Mouse (Mus musculus) yolk sac, embryonic 10.5 days (tissue): ENCODE results near the gene Hspa8.
A peak's percentile ranks its signal among the peaks of the same experiment; 100 is the strongest.
"Not testable (repeated sequence)": the region's sequence is repeated elsewhere in the genome, so short reads cannot be mapped to it uniquely, and the experiment has no call there.

Source experiments
- DNase-seq: peaks from one replicate; pipeline ENCODE4 v3.0.0-alpha.2; 2017; ENCODE audit warnings: low spot score

Hspa8 gene

DNA sequence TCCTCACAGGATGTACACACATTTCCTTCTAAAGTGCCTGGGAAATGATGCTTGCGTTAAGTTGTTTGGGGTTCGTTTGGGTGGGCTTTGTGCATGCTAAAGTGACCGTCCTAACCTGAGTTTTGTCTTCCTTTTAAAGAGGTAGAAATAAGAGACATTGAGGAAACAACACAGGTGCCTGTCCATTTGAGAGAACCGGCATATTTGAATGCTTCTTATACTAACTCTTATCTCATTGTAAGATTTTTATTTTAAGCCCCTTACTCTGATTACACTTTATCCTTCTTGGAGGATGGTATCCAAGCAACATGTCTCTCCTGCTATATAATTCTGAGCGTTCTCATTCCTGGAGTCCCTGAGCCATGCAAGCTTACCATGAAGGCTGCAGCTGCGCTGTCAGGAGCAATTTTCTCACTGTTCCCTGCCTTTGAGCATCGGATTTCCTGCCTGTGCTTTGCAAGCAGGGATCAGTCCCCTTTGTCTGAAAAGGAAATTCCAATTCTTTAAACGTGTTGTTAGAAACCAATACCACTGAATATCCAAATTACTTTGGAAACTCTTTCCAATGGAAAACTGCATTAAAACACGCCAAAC lies 16.3 kb upstream of the Hspa8 start:
- DNase-seq, result peak; percentile 23

DNA sequence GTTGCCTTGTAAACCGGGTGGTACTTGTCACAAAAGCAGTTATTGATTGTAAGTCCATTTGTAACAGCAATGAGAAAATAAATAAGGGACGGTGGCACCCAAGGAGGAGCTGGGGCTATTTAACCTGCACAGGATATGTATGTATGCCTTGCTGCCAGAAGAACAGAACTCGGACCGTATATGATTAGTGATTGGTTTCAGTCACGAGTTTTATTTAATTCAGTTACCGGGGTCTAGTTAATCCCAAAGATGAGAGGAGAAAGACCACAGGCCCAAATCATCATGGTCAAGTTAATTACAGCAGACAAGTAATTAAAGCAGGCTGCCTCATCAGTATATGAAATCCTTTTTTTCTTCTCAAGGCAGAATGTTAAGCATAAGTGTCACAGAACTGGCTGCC lies 15.3 kb upstream of the Hspa8 start:
- no peak for DNase-seq

DNA sequence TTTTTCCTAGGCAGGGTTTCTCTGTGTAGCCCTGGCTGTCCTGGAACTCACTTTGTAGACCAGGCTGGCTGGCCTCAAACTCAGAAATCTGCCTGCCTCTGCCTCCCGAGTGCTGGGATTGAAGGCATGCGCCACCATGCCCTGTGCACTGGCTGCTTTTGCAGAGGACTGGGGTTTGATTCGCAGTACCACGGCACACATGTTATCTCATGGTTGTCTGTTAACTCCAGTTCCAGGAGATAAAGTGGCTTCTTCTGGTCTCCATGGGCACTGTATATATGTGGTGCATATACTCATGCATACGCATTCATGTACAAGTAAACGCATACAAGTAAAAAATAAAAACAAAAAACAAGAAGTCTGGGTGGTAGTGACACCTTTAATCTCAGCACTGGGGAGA lies 14.0 kb upstream of the Hspa8 start:
- not testable (repeated sequence) for DNase-seq

DNA sequence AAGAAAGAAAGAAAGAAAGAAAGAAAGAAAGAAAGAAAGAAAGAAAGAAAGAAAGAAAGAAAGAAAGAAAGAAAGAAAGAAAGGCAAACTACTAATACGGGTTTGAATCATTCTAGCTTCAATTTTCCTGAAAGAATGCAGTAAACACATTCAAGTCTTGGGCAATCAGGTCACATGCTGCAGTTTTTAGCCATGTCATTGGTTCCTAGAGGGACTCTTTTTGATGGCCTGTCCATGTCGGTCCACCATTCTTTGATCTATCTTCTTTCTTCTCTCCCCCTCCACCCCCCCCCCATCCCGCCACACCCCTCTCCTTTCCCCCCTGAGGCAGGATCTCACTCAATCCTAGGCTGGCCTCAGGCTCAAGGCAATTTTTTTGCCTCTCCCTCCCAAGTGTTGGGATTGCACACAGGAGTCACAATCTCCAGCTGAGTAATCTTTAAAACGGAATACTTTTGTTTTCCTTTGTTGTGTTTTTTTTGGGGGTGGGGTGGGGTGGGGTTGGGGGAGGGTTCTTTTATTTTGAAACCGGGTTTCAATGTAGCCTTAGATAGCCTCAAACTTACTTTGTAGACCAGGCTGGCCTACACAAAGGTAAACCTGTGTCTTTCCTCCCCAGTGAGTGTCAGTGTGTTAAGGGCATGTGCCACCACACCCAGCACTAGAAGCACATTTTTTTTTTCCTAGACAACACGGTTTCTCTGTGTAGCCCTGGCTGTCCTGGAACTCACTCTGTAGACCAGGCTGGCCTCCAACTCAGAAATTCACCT lies 8.7 kb upstream of the Hspa8 start:
- DNase-seq, result peak; percentile 54

DNA sequence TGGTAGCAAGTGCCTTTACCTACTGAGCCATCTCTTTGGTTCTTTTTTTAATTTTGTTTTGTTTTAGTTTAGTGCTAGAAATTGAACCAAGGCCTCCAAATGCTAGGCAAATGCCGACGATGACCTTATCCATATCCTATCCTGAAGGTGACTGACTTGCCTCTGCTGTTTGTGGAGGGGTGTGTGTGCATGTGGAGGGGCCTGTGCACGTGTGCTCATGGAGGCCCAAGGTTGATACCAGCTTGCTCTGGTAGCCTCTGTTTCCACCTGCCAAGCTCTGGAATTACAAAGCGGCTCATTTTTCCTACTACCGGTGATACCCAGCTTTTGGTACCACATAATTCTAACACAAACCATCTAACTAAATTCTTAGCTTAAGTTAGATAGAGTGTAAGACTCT lies 7.2 kb upstream of the Hspa8 start:
- no peak for DNase-seq

DNA sequence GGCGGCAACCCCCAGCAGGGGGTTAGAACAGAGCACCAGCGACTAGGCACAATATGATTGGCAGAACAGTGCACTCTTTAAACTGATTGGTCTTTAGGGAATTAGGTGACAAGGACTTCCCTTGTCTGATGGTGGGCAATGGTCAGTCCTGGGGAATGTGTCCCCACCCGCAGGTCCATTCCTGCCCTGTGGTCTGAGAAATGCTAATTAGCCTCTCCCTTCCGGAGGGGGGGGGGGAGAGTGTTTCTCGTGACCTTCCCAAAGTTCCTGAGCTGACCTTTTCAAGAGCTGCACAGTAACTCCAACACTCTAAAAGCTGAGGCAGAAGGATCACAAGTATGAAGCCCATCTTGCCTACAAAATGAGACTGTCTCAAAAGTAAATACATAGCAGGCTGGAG lies 6.5 kb upstream of the Hspa8 start:
- peak; percentile 88 for DNase-seq

DNA sequence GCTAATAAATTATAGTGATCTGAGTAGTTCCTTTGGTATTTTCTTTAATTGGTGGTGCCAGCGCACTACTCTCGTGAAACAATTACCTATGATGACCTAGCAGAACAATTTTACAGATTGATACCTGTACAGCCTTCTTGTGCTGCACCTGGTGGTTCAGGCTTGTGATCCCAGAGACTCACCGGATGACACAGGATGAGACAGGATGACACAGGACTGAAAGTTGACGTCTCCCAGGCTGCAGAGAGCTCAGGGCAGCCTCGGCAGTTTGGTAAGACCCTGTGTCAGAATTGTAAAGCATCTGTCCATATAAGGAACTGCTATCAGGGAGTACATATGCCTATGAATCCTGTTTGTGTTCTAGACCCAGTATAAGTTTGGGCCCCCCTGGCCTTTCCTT lies 5.9 kb upstream of the Hspa8 start:
- DNase-seq, result peak; percentile 58

DNA sequence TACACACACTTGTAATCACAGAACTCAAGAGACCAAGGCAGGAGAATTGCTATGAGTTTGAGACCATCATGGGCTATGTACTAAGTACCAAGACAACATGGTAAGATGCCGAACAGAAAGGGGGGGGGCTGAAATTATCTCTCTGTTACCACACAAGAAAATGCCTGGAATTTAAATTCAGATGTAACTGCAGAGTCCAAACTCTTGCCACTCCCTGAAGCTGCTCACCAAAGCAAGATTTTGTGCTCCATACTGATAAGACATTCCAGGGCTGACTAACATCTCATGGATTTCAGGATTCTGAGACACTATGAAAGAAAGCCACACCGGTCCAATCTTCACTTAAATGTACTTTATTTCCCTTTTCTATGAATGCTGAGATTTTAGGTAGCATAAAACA lies 5.2 kb upstream of the Hspa8 start:
- DNase-seq, result peak; percentile 31

DNA sequence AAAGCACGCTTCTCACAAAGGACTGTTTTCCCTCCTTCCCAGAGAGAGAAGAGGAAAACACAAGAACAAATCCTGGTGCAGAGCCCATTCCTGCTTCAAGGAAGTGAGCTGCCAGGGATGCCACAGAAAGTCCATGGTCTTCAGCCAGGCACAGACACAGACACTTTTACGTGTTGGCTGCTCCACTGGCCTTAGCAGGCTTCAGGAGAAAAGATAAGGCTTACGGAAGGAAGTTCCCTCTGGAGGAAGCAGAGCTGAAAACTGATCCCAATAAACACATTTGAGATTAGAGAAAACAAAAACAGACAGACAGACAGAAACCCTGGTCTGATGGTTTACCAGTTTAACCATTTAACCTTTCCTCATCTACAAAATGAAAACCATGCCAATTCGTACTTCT lies 4.7 kb upstream of the Hspa8 start:
- DNase-seq, result no peak

DNA sequence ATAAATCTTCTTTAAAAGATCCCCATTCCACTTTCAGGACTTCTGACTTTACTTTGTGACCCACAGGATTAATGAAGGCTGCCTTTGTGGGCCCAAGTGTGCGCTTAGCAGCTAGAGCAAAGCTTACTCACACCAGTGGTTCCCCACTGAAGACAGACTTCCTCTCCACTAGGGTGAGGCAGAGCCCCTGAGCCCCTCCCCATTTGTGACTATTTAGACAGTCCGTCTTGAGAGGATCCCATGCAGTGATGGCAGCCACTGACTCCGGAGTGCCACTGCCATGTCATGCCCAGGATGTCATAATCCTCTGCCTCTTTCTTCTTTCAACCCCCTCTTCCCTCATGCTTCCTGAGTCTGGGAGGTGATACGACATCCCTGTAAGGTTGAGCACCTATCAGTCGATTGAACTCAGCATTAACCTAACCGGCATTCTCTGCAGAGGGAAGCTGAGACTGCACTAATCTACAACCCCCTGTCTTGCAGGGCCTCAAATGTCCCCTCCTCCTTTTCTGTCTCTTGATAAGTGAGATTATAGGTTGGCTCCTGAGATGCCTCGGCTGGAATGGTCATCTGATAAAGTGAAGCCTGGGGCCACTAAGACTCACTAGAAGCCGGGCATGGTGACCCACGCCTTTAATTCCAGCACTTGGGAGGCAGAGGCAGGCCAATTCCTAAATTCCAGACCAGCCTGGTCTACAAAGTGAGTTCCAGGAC lies 2.4 kb upstream of the Hspa8 start:
- no peak for DNase-seq

DNA sequence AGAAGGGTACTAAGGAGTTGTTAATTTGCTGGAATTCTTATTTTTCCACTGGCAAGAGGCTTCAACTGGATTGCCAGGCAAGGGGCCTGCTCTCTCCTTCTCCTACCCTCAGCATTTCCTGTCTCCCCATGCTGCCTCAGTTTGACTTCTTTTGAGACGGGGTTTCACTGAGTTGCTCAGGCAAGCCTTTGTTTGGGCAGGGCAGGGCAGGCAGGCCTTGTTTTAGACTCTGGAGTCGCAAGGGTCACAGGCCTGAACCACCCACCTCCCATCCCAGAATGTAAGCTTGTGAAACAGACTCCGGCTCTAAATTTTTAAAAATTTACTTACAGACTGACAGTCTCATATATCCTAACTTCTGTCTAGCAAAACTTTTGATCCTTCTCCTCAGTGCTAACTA lies 1.7 kb upstream of the Hspa8 start:
- peak; percentile 53 for DNase-seq

DNA sequence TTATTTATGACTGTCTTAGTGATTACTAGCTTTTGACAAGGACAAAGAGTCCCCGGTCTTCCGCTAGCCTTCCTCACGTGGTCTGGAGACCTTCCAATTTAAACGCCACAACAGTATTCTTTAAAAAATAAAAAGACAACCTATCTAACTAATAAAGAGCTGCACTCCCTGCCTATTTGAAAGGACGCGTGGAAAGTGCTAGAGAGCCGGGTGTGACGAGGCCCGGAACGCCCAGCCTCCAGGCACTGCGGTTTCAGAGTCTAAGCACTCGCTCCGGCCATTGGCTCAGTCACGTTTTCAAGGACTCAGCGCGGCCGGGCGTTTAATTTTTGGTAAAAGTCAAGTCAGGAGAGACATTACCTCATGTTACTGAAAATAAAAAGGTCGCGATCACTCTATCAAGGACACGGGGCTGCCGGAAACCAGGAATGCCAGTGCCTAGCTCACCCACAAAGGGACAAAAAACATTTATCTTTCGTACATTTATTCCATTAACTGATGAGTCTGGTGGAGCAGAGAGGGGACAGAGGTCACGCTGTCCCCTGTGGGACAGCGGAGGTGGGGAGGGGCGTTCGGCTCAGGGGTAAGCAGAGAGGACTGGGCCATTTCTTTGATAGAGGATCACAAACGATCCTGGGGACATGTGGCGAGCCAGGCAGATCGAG lies 815 bp upstream of the Hspa8 start:
- peak; percentile 82 for DNase-seq

DNA sequence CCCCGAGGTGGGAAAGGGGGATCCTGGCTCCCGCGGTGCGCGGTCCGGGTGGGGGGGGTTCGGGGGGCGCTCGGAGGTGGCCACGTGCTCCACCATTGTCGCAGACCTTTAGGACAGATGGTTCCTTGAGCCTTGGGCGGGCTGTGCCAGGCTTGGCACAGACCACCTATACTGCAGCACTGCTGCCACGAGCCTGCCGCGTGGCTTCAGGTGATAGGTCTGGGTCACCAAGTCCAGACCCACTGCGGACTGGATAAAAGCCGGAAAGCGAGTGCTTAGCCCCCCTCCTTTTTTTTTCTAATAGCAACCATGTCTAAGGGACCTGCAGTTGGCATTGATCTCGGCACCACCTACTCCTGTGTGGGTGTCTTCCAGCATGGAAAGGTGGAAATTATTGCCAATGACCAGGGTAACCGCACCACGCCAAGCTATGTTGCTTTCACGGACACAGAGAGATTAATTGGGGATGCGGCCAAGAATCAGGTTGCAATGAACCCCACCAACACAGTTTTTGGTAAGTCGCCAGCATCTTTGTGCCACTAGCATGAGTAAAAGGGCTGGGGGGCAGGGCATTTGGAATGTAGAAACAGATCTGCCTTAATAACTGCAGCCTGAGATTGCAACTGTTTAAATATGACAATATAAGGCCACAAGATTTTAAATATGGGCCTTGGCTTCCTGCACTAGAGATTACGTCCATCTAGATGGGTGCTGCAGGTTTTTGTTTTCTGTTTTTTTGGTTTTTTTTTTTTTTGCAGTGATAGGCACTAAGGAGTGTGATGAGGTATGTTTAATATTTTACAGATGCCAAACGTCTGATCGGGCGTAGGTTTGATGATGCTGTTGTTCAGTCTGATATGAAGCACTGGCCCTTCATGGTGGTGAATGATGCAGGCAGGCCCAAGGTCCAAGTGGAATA lies 1.1 kb downstream of the Hspa8 start:
- DNase-seq, result not testable (repeated sequence)

DNA sequence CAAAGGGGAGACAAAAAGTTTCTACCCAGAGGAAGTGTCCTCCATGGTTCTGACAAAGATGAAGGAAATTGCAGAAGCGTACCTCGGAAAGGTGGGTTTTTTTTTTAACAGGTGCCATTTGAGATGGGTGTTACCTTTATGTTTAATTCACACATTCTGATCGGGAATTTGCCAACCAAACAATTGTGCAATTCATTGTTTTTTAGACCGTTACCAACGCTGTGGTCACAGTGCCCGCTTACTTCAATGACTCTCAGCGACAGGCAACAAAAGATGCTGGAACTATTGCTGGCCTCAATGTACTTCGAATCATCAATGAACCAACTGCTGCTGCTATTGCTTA lies 1.7 kb downstream of the Hspa8 start:
- not testable (repeated sequence) for DNase-seq

DNA sequence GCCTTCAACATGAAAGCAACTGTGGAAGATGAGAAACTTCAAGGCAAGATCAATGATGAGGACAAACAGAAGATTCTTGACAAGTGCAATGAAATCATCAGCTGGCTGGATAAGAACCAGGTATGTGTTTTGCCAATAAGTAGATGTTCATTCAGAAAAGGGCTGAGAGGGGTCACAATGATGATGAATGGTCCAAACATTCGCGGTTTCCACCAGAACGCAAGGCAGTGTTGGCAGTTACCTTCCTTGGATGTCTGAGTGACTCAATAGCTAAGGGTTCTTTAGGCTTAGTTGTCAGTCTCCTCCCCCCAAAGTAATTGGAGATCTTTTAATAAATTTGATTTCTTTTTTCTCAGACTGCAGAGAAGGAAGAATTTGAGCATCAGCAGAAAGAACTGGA lies 3.8 kb downstream of the Hspa8 start:
- not testable (repeated sequence) for DNase-seq

DNA sequence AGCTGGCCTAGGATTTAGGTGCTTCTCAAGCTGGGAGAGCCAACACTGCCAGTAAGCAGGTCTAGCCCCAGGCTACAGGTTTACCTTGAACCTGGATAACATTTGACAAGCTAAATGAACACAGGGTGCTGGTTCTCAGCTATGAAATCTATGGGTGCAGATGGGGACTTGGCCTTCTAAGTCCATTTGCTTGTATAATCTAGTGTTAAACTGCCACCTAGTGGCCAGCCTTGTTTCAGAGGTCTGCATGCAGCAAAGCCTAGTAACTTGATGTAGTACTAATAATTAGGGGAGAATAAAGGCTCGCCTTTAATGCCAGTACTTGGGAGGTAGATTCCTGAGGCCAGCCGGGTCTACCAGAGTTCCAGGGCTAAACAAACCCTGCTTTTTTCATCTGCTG lies 4.5 kb downstream of the Hspa8 start:
- DNase-seq, result peak; percentile 56

DNA sequence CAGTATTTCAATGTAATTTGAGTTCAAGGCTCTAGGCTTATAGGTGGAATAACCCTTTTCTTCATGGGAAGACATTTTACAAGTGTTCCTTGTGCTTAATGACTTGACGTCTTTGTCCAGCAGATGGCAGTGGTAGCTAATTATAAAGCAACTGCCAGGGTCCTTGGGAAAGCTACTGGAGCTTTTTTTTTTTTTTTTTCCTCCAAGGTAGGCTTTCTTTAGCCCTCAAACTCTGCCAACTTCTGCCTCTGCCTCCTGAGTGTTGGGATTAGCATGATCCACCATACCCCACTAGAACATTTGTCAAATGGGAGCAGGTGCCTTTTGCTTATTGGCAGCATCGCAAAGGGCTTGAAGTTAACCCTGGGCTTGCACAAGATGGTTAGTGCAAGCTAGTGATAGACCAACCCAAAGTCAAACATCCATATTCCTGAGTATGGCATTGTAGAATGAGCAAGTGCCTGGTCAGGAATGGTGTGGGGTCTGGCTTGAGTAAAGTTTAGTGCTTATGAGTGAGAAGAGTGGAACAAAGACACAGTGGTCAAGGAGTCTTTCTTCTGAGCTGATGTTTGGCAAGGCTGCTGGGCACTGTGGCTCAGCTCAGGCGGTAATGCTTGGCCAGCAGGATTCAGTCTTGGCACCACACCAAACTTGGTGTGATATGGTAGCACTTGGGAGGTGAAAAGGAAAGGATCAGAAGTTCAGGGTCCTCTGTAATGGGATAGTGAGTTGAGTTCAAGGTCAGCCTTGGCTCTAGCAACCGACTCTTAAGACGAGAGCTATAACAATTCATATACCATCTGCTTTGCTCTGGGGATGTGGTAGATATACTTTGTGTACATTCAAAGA lies 5.9 kb downstream of the Hspa8 start:
- DNase-seq, result peak; percentile 60

DNA sequence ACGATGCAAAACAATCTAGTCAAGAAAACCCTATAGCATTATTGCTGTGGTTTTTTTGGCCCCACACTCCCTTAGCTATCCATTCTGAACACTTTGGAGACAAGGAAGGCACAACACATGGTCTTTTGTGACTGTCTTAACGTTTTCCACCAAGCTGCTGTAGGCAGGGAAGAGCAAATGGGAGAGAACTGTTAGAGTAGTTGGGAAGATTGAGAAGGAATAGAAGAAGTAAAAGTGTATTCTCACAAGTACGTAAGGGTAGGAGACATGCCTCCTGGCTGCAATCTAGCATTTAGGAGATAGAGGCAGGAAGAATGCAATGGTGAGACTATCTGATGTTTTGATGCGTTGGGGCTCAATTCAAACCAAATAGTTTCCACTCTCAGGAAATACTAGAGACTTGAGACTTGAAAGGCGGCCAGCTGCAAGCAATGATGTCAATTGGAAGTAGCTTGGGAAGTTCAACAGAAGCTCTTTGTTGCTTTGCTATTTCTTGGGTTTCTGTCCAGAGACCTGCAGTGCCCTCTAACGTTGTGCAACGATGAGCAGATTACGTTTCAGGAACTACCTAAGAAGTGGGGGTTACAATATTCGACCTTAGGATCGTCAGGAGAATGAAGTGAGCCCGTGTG lies 6.6 kb downstream of the Hspa8 start:
- peak; percentile 58 for DNase-seq

DNA sequence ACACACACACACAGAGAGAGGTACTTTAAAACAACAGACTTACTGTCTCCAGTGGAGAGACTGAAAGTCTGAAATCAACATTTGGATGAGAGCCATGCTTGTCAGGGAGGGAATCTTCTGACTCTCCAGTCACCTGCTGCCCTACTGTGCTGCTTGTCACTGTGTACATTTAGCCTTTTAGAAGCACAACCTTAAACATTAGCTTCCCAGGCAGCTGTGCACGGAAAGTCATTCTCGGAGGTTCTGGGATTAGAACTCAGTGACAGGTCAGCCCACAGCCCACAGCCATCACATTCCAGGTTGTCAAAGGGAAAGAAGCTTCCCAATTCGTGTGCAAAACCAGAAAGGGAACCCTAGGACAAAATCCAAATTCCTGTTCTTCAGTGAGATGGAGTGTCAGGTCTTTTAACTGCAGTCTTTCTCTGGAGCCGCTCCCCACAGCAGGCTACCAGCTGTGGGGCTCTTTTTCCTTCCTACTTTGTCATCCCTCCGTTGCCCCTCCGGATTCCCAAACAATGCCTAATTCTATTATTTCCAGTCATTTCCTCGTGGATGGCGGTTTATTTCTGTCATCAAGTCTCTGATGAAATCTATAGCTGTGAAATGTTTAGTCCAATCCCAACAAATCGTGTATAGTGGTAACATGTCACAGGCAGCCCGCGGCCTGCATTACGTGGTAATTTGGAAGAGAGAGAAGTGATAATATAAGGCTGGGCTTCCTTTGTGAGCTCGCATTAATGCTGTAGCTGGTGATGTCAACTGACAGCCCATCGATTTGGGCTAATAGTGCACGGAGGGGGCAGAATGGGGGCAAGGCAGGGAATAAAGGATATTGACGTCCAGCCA lies 7.5 kb downstream of the Hspa8 start:
- no peak for DNase-seq
